Mouse (Mus musculus): ENCODE results near the gene Rnase2b. TPM values are rescaled to one million over a fixed set of nuclear protein-coding genes. Genes with fewer than 3 reads are reported as not detected.
A peak's percentile ranks its signal among the peaks of the same experiment; 100 is the strongest.
"Not testable (repeated sequence)": the region's sequence is repeated elsewhere in the genome, so short reads cannot be mapped to it uniquely, and the experiment has no call there.

Rnase2b gene
- not detected in 2 replicates for polyA plus RNA-seq (2015; fragmentation: Nextera tagmentation; extraction: Ambion mirVana)

- not testable (repeated sequence) for H3K9me3 ChIP-seq (replicated peaks); H3K4me2 ChIP-seq; H3K27me3 ChIP-seq; H3K27ac ChIP-seq; H3K4me3 ChIP-seq (replicated peaks); H3K9ac ChIP-seq; H3K4me1 ChIP-seq; ATAC-seq (replicated peaks; ENCODE audit: low FRiP score); H3K36me3 ChIP-seq
- WGBS, result 94% methylated on average over 3 of the region's 3 CpGs
These were observed at the start of gene Rnase2b for GRCm38 (mm10) chr14:51161976-51162375. Gene Rnase2b (plus strand): TSS chr14:51162260.

- H3K27ac ChIP-seq, result peak overlapping the region; percentile 23
- 33% methylated on average over 9 of the region's 9 CpGs for WGBS
- 0 out of 2 replicates have a peak, but pooled peaks cover 4% of the 10 kb centered on the region for H3K9me3 ChIP-seq (replicated peaks)
- H3K27me3 ChIP-seq, result no peaks in the 10 kb centered on the region
- H3K4me3 ChIP-seq (replicated peaks), result no peak overlapping the region
- ATAC-seq (replicated peaks; ENCODE audit: low FRiP score), result 0 out of 2 replicates have a peak, but pooled peaks have one; percentile 33
- H3K4me2 ChIP-seq, result peak overlapping the region; percentile 38
- H3K9ac ChIP-seq, result no peak overlapping the region
- H3K4me1 ChIP-seq, result peaks cover 8% of the 10 kb centered on the region
- H3K36me3 ChIP-seq, result no peaks in the 10 kb centered on the region
These were observed 48.6 kb upstream of the Rnase2b start for GRCm38 (mm10) chr14:51113476-51113875.

GRCm38 (mm10) chr14:51113916-51114560 is 48.0 kb upstream of the Rnase2b start, which contains the start of gene Eddm3b:
Gene Eddm3b (plus strand): TSS chr14:51114426.
- Histone ChIP-seq H3K36me3 (no peaks in the 10 kb centered on the region), H3K27me3 (no peaks in the 10 kb centered on the region), H3K4me1 (peaks cover 8% of the 10 kb centered on the region), H3K9ac (no peak within 1 kb of the TSS), H3K9me3 (replicated peaks) (0 out of 2 replicates have a peak, but pooled peaks cover 4% of the 10 kb centered on the region), H3K4me3 (replicated peaks) (no peak within 1 kb of the TSS), H3K27ac (peak within 1 kb of the TSS; percentile 45), H3K4me2 (peak within 1 kb of the TSS; percentile 38)
- WGBS, result 23% methylated on average over 12 of the region's 12 CpGs
- peak; percentile 81 for ATAC-seq (replicated peaks; ENCODE audit: low FRiP score)

- H3K36me3 ChIP-seq, result no peaks in the 10 kb centered on the region
- ATAC-seq (replicated peaks; ENCODE audit: low FRiP score), result no peak
These were observed 36.4 kb upstream of the Rnase2b start for GRCm38 (mm10) chr14:51125684-51126083.

GRCm38 (mm10) chr14:51127648-51128258 is 34.3 kb upstream of the Rnase2b start:
- Histone ChIP-seq H3K9ac (no peak overlapping the region), H3K9me3 (replicated peaks) (no peaks in the 10 kb centered on the region), H3K4me2 (no peak overlapping the region), H3K4me1 (no peaks in the 10 kb centered on the region), H3K4me3 (replicated peaks) (no peak overlapping the region), H3K27ac (no peak overlapping the region), H3K36me3 (no peaks in the 10 kb centered on the region), H3K27me3 (no peaks in the 10 kb centered on the region)
- ATAC-seq (replicated peaks; ENCODE audit: low FRiP score), result peak; percentile 70; the same call in 1 of the 2 replicates
- WGBS, result 63% methylated on average over 2 of the region's 2 CpGs

More at GRCm38 (mm10) chr14:51125684-51126083, 36.4 kb upstream of the Rnase2b start:
- WGBS, result 86% methylated on average over 6 of the region's 6 CpGs
- Histone ChIP-seq H3K9ac (no peak overlapping the region), H3K27me3 (no peaks in the 10 kb centered on the region), H3K4me1 (no peaks in the 10 kb centered on the region), H3K4me2 (no peak overlapping the region), H3K27ac (no peak overlapping the region), H3K9me3 (replicated peaks) (no peaks in the 10 kb centered on the region), H3K4me3 (replicated peaks) (no peak overlapping the region)

- Histone ChIP-seq H3K9ac (no peak overlapping the region), H3K27me3 (no peaks in the 10 kb centered on the region), H3K36me3 (no peaks in the 10 kb centered on the region), H3K4me2 (no peak overlapping the region), H3K4me1 (no peaks in the 10 kb centered on the region), H3K27ac (no peak overlapping the region), H3K4me3 (replicated peaks) (no peak overlapping the region), H3K9me3 (replicated peaks) (no peaks in the 10 kb centered on the region)
- 86% methylated on average over 9 of the region's 9 CpGs for WGBS
- ATAC-seq (replicated peaks; ENCODE audit: low FRiP score), result no peak
These were observed 33.1 kb upstream of the Rnase2b start for GRCm38 (mm10) chr14:51128775-51129623.

- Histone ChIP-seq H3K4me1 (no peaks in the 10 kb centered on the region), H3K36me3 (no peaks in the 10 kb centered on the region), H3K4me2 (no peak overlapping the region), H3K9ac (no peak overlapping the region), H3K9me3 (replicated peaks) (no peaks in the 10 kb centered on the region), H3K27me3 (no peaks in the 10 kb centered on the region), H3K27ac (no peak overlapping the region), H3K4me3 (replicated peaks) (no peak overlapping the region)
- no peak for ATAC-seq (replicated peaks; ENCODE audit: low FRiP score)
- 68% methylated on average over 4 of the region's 4 CpGs for WGBS
These were observed 32.5 kb upstream of the Rnase2b start for GRCm38 (mm10) chr14:51129624-51129975.

- Histone ChIP-seq H3K27me3 (no peaks in the 10 kb centered on the region), H3K36me3 (no peaks in the 10 kb centered on the region), H3K4me1 (no peaks in the 10 kb centered on the region), H3K9ac (no peak overlapping the region), H3K4me2 (no peak overlapping the region), H3K27ac (no peak overlapping the region), H3K4me3 (replicated peaks) (no peak overlapping the region), H3K9me3 (replicated peaks) (no peaks in the 10 kb centered on the region)
- WGBS, result 91% methylated on average over 9 of the region's 9 CpGs
- ATAC-seq (replicated peaks; ENCODE audit: low FRiP score), result no peak; the same call in 1 of the 2 replicates
These were observed 31.6 kb upstream of the Rnase2b start for GRCm38 (mm10) chr14:51130315-51130940.

- Histone ChIP-seq H3K36me3 (no peaks in the 10 kb centered on the region), H3K9ac (no peak overlapping the region), H3K4me1 (no peaks in the 10 kb centered on the region), H3K4me3 (replicated peaks) (no peak overlapping the region), H3K9me3 (replicated peaks) (no peaks in the 10 kb centered on the region), H3K27ac (no peak overlapping the region), H3K4me2 (no peak overlapping the region), H3K27me3 (no peaks in the 10 kb centered on the region)
- ATAC-seq (replicated peaks; ENCODE audit: low FRiP score), result no peak
- 81% methylated on average over 7 of the region's 7 CpGs for WGBS
These were observed 30.8 kb upstream of the Rnase2b start for GRCm38 (mm10) chr14:51131086-51131815.

GRCm38 (mm10) chr14:51132372-51132771 is 29.7 kb upstream of the Rnase2b start:
- H3K36me3 ChIP-seq, result no peaks in the 10 kb centered on the region
- no peaks in the 10 kb centered on the region for H3K9me3 ChIP-seq (replicated peaks)
- H3K4me1 ChIP-seq, result no peaks in the 10 kb centered on the region
- no peak overlapping the region for H3K27ac ChIP-seq
- ATAC-seq (replicated peaks; ENCODE audit: low FRiP score), result no peak
- 96% methylated on average over 4 of the region's 4 CpGs for WGBS
- H3K4me3 ChIP-seq (replicated peaks), result no peak overlapping the region
- no peak overlapping the region for H3K4me2 ChIP-seq
- H3K9ac ChIP-seq, result no peak overlapping the region
- no peaks in the 10 kb centered on the region for H3K27me3 ChIP-seq

GRCm38 (mm10) chr14:51140342-51140741 is 21.7 kb upstream of the Rnase2b start:
- Histone ChIP-seq H3K9me3 (replicated peaks) (no peaks in the 10 kb centered on the region), H3K27me3 (no peaks in the 10 kb centered on the region), H3K9ac (no peak overlapping the region), H3K27ac (no peak overlapping the region), H3K36me3 (no peaks in the 10 kb centered on the region), H3K4me3 (replicated peaks) (no peak overlapping the region), H3K4me2 (no peak overlapping the region), H3K4me1 (no peaks in the 10 kb centered on the region)
- ATAC-seq (replicated peaks; ENCODE audit: low FRiP score), result no peak
- 82% methylated on average over 2 of the region's 2 CpGs for WGBS

Measured in kidney, embryonic 15.5 days (tissue).